Mouse (Mus musculus): ENCODE results near the gene Dnajb12. TPM values are rescaled to one million over a fixed set of nuclear protein-coding genes. Genes with fewer than 3 reads are reported as not detected.

The Dnajb12 gene
- polyA plus RNA-seq, 1 experiment from 2014 or later, result 27.6 TPM

DNA sequence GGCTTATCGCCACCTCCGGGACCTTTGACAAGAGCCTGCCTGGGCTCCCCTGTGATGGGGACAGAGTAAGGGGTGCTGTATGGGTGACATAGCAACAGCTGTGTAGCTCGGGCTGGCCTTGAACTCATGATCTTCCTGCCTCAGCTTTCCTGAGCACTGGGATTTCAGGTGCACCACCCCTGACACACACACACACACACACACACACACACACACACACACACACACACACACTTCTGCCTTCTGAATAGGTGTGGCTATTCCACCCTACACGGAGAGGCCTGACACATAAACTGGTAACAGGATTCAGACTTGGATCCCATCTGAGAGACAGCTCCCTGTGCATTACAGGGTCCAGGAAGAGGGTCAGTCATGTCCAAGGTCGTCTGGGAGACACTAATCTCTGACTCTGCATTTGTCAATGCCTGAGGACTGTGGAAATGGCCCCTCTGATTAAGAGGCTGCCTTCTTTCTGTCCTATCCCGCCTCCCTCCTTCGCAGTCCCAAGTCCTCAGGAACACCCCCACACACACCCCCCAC is 29.5 kb downstream of the Dnajb12 start:
- Histone ChIP-seq H3K9ac (ENCODE audit: low read depth, low read length) (no peak overlapping the region), H3K9me3 (ENCODE audit: control insufficient read depth, low read length) (no peaks in the 10 kb centered on the region), H3K4me2 (ENCODE audit: low read depth, low read length) (no peak overlapping the region), H3K4me3 (ENCODE audit: low read length) (no peak overlapping the region), H3K27me3 (replicated peaks; ENCODE audit: control insufficient read depth, insufficient read depth, low read length) (no peaks in the 10 kb centered on the region), H3K36me3 (ENCODE audit: control insufficient read depth, insufficient read depth, low read length) (no peaks in the 10 kb centered on the region), H3K4me1 (ENCODE audit: control insufficient read depth, insufficient read depth, low read length) (peaks cover 45% of the 10 kb centered on the region), H3K27ac (ENCODE audit: low read length) (peak overlapping the region; percentile 84)
- WGBS, result 48% methylated on average over 7 of the region's 7 CpGs
- 0 out of 2 replicates have a peak, but pooled peaks have one; percentile 0 for ATAC-seq

DNA sequence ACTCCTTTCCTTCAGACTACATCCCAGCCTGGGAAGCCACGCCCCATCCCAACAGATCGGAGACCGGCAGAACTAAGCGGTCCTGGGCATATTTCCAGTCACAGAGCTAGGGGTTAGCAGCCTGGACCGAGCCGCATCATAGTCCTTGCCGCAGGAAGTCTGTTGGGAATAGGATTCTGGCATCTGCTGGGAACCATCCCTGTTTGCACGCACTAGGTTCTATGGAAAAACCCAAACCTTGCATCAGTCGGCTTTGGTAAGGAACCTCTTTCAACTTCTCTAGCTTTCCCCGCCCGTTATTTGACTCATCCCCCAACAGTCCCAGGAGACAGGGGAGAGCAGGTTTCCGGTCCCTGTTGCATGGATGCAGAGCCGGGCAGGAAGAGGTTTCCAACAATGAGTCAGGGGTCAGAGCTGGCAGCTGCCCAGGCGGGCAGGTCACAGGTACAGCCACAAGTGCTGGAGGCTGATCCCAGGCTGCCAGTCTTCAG is 30.0 kb downstream of the Dnajb12 start:
- H3K27ac ChIP-seq (ENCODE audit: low read length), result peak overlapping the region; percentile 84
- H3K4me3 ChIP-seq (ENCODE audit: low read length), result 0 out of 2 replicates have a peak overlapping the region, but pooled peaks have one; percentile 7
- peaks cover 45% of the 10 kb centered on the region for H3K4me1 ChIP-seq (ENCODE audit: control insufficient read depth, insufficient read depth, low read length)
- 18% methylated on average over 14 of the region's 14 CpGs for WGBS
- no peaks in the 10 kb centered on the region for H3K27me3 ChIP-seq (replicated peaks; ENCODE audit: control insufficient read depth, insufficient read depth, low read length)
- ATAC-seq, result peak; percentile 20
- H3K36me3 ChIP-seq (ENCODE audit: control insufficient read depth, insufficient read depth, low read length), result no peaks in the 10 kb centered on the region
- H3K9me3 ChIP-seq (ENCODE audit: control insufficient read depth, low read length), result no peaks in the 10 kb centered on the region
- peak overlapping the region; percentile 30 for H3K4me2 ChIP-seq (ENCODE audit: low read depth, low read length)
- H3K9ac ChIP-seq (ENCODE audit: low read depth, low read length), result peak overlapping the region; percentile 53; the same call in 1 of the 2 replicates

DNA sequence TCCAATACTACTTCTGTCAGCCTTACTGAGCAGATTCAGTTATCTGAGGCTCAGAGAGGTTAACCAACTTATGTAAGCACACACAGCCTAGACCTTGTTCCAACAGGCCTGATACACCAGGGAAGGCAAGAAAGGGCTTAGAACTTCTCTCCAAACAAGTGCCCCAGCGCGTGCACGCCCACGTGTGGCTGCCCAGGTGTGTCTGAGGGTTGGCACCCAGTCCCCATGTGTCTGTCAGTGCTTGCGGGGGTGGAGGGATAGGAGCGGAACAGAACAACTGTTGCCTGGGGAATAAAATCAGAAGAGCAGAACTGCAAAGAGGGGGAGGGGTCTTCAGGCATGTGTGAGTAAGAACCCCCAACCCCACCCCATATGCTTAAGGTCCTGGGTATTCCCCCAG is 31.7 kb downstream of the Dnajb12 start:
- no peak for ATAC-seq
- WGBS, result 31% methylated on average over 6 of the region's 6 CpGs
- no peaks in the 10 kb centered on the region for H3K36me3 ChIP-seq (ENCODE audit: control insufficient read depth, insufficient read depth, low read length)
- H3K27ac ChIP-seq (ENCODE audit: low read length), result peak overlapping the region; percentile 66
- H3K9ac ChIP-seq (ENCODE audit: low read depth, low read length), result peak overlapping the region; percentile 65; the same call in 1 of the 2 replicates
- H3K27me3 ChIP-seq (replicated peaks; ENCODE audit: control insufficient read depth, insufficient read depth, low read length), result no peaks in the 10 kb centered on the region
- H3K4me3 ChIP-seq (ENCODE audit: low read length), result no peak overlapping the region
- peaks cover 49% of the 10 kb centered on the region for H3K4me1 ChIP-seq (ENCODE audit: control insufficient read depth, insufficient read depth, low read length)
- no peaks in the 10 kb centered on the region for H3K9me3 ChIP-seq (ENCODE audit: control insufficient read depth, low read length)
- peak overlapping the region; percentile 45 for H3K4me2 ChIP-seq (ENCODE audit: low read depth, low read length)

DNA sequence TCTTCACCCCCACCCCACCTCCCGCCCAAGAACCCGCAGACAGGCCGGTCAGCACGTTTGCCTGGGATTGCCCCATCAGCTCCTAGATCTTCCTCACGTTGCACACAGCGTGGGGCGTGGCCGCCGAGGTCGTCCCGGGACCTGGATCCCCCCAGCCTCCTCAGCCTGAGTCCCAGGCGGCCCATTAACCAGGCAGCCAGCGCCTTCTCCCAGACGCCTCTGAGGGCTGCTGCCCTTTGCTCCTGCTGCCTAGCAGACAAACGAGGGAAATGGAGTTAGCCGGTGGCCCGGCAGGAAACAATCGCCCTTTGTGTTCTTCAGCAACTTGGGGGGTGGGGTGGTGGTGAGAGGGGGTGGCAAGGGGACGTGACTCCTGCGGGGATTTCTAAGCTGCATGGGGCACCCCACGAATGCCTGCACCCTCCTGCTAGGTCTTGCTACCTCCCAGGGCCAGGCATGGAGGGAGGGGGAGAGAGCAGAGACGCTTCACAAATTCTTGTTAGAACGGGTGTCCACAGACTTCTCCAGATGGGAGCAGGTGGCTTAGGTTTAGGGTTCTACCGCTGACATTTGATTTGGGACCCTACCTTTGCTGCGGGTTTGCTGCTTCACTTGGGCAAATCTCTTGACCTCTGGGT is 32.3 kb downstream of the Dnajb12 start:
- peaks cover 55% of the 10 kb centered on the region for H3K4me1 ChIP-seq (ENCODE audit: control insufficient read depth, insufficient read depth, low read length)
- 0 out of 2 replicates have a peak overlapping the region, but pooled peaks have one; percentile 9 for H3K4me3 ChIP-seq (ENCODE audit: low read length)
- peak overlapping the region; percentile 65 for H3K9ac ChIP-seq (ENCODE audit: low read depth, low read length)
- H3K36me3 ChIP-seq (ENCODE audit: control insufficient read depth, insufficient read depth, low read length), result no peaks in the 10 kb centered on the region
- WGBS, result 7% methylated on average over 25 of the region's 25 CpGs
- ATAC-seq, result peak; percentile 42
- peak overlapping the region; percentile 45 for H3K4me2 ChIP-seq (ENCODE audit: low read depth, low read length)
- peak overlapping the region; percentile 66 for H3K27ac ChIP-seq (ENCODE audit: low read length)
- no peaks in the 10 kb centered on the region for H3K9me3 ChIP-seq (ENCODE audit: control insufficient read depth, low read length)
- H3K27me3 ChIP-seq (replicated peaks; ENCODE audit: control insufficient read depth, insufficient read depth, low read length), result no peaks in the 10 kb centered on the region

DNA sequence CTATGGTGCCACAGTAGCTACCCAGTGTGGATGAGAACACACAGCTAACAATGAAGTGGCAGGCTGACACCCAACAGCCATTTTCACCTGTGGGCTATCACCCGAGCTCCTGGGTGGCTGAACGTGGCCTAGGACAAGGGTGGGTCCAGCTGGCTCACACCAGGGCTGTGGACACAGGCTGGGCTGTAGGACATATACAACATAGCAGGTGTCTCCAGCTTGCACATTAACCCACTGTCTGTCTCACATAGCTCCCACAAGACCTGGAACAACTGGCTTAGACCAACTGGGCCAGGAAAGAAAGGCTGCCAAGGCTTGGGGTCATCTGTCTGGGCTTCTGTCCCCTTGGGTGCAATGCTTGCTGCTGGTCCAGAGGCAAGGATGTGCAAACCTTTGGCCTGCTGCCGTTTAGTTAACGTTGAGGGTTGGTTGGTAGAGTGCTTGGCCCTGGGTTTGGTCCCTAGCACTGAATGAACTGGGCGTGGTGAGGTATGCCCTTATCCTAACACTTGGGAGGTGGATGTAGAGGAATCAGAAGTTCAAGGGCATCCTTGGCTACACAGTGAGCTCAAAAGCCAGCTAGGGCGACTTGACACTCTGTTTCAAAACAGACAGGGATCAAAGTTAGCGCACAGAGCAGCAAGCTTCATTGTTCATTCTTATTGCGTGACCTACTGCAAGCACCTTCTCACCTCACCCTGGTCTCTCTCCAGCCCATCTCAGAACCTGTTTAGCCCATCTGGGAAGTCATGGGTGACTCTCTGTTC is 36.0 kb downstream of the Dnajb12 start:
- Histone ChIP-seq H3K27me3 (replicated peaks; ENCODE audit: control insufficient read depth, insufficient read depth, low read length) (no peaks in the 10 kb centered on the region), H3K9me3 (ENCODE audit: control insufficient read depth, low read length) (no peaks in the 10 kb centered on the region), H3K27ac (ENCODE audit: low read length) (0 out of 2 replicates have a peak overlapping the region, but pooled peaks have one; percentile 61), H3K36me3 (ENCODE audit: control insufficient read depth, insufficient read depth, low read length) (no peaks in the 10 kb centered on the region), H3K4me3 (ENCODE audit: low read length) (no peak overlapping the region), H3K4me2 (ENCODE audit: low read depth, low read length) (no peak overlapping the region), H3K4me1 (ENCODE audit: control insufficient read depth, insufficient read depth, low read length) (peaks cover 40% of the 10 kb centered on the region), H3K9ac (ENCODE audit: low read depth, low read length) (no peak overlapping the region)
- no peak for ATAC-seq
- 85% methylated on average over 8 of the region's 8 CpGs for WGBS

DNA sequence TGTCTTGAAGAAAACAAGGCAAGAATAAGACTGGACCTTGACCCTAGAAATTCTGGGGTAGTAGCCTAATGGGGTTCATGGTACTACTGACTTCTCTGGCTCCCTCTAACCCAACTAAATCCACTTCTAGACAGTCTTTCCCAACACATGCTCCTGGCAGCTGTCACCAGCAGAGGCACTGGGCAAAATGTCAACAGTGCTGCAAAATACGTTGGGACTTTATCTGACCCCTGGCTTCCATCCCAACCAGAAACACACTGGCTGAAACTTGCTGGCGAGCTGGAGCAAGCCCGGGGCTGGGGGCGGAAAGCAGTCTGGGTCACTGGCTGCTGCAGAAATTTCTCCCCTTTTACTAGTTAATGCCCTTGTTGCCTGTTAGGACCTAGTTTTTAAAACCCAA is 36.8 kb downstream of the Dnajb12 start:
- Histone ChIP-seq H3K4me1 (ENCODE audit: control insufficient read depth, insufficient read depth, low read length) (peaks cover 40% of the 10 kb centered on the region), H3K9me3 (ENCODE audit: control insufficient read depth, low read length) (no peaks in the 10 kb centered on the region), H3K27ac (ENCODE audit: low read length) (peak overlapping the region; percentile 61), H3K36me3 (ENCODE audit: control insufficient read depth, insufficient read depth, low read length) (no peaks in the 10 kb centered on the region), H3K27me3 (replicated peaks; ENCODE audit: control insufficient read depth, insufficient read depth, low read length) (no peaks in the 10 kb centered on the region), H3K4me2 (ENCODE audit: low read depth, low read length) (peak overlapping the region; percentile 71), H3K9ac (ENCODE audit: low read depth, low read length) (peak overlapping the region; percentile 58), H3K4me3 (ENCODE audit: low read length) (peak overlapping the region; percentile 37)
- 0 out of 2 replicates have a peak, but pooled peaks have one; percentile 17 for ATAC-seq
- 6% methylated on average over 4 of the region's 4 CpGs for WGBS

DNA sequence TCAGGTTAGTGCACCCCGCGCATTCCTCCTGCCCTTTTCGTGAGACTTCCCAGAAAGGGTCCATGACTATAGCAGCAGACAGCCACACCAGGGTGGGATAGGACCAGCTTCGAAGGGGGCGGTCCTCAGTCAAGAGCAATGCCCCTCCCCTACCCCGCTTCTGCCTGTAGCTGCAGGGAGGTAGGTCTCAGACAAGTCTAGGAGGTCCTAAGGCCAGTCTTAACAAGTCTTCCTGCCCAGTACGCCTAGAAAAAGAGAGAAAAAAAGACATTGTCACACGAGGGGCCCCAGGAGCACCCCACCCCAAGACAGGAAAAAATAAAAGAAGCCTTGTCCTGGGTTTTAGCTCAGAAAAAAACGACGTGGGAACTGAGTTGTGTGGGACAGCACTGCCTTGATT is 37.3 kb downstream of the Dnajb12 start:
- Histone ChIP-seq H3K36me3 (ENCODE audit: control insufficient read depth, insufficient read depth, low read length) (no peaks in the 10 kb centered on the region), H3K27ac (ENCODE audit: low read length) (peak overlapping the region; percentile 61), H3K27me3 (replicated peaks; ENCODE audit: control insufficient read depth, insufficient read depth, low read length) (no peaks in the 10 kb centered on the region), H3K4me3 (ENCODE audit: low read length) (peak overlapping the region; percentile 37), H3K9ac (ENCODE audit: low read depth, low read length) (peak overlapping the region; percentile 58), H3K9me3 (ENCODE audit: control insufficient read depth, low read length) (no peaks in the 10 kb centered on the region), H3K4me1 (ENCODE audit: control insufficient read depth, insufficient read depth, low read length) (peaks cover 40% of the 10 kb centered on the region), H3K4me2 (ENCODE audit: low read depth, low read length) (peak overlapping the region; percentile 71)
- ATAC-seq, result peak; percentile 64
- 2% methylated on average over 10 of the region's 10 CpGs for WGBS

DNA sequence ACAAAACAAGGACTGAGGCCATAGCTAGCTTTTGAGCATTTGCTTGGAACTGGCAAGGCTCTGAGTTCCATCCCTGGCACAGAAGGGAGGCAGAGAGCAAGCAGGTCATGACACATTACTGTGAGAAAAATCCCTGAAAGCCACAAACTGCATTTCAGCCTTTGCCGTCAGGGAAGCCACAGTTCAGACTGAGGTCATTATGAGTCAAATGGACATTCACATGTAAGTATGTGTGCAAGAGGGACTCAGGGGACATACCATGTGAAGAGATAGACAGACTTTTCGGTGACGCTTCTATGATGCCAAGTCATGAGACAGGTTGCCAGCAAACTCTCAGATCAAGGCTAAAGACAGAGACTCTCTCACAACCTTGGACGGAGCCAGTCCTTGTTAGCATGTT is 38.8 kb downstream of the Dnajb12 start:
- H3K4me1 ChIP-seq (ENCODE audit: control insufficient read depth, insufficient read depth, low read length), result peaks cover 39% of the 10 kb centered on the region
- no peak overlapping the region for H3K27ac ChIP-seq (ENCODE audit: low read length)
- H3K9ac ChIP-seq (ENCODE audit: low read depth, low read length), result no peak overlapping the region
- no peaks in the 10 kb centered on the region for H3K36me3 ChIP-seq (ENCODE audit: control insufficient read depth, insufficient read depth, low read length)
- no peaks in the 10 kb centered on the region for H3K27me3 ChIP-seq (replicated peaks; ENCODE audit: control insufficient read depth, insufficient read depth, low read length)
- WGBS, result 97% methylated on average over 4 of the region's 4 CpGs
- no peak overlapping the region for H3K4me3 ChIP-seq (ENCODE audit: low read length)
- no peak overlapping the region for H3K4me2 ChIP-seq (ENCODE audit: low read depth, low read length)
- H3K9me3 ChIP-seq (ENCODE audit: control insufficient read depth, low read length), result no peaks in the 10 kb centered on the region
- no peak for ATAC-seq

DNA sequence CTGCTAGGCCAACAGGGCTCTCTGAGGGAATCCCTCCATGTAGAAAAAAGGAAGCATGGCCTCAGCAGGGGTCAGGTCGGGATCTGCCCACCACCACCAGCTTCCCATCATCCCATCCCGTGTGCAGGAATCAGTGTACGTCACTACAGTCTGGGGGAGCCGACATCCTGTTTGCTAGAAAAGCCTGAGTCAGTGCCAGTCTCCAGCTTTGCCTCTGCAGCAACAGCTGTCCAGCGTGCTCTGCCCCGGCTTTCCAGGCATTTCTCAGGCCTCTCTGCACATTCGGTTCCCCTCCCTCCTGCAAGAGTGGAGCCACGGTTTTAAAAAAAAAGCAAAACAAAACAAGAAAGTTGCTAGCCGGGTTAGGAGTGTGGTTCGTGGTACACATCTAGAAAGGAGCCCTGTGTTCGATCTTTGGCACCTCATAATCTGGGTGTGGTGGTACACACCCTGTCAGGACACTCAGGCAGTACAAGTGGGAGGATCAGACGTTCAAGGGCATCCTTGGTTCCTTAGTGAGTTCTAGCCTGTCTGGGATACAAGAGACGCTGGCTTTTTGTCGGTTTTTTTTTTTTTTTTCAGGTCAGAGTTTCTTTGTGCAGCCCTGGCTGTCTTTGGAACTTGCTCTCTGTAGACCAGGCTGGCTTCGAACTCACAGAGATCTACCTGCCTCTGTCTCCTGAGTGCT is 40.3 kb downstream of the Dnajb12 start:
- no peaks in the 10 kb centered on the region for H3K27me3 ChIP-seq (replicated peaks; ENCODE audit: control insufficient read depth, insufficient read depth, low read length)
- 30% methylated on average over 15 of the region's 15 CpGs for WGBS
- no peak overlapping the region for H3K4me3 ChIP-seq (ENCODE audit: low read length)
- no peaks in the 10 kb centered on the region for H3K9me3 ChIP-seq (ENCODE audit: control insufficient read depth, low read length)
- no peaks in the 10 kb centered on the region for H3K36me3 ChIP-seq (ENCODE audit: control insufficient read depth, insufficient read depth, low read length)
- H3K27ac ChIP-seq (ENCODE audit: low read length), result peak overlapping the region; percentile 73
- no peak overlapping the region for H3K4me2 ChIP-seq (ENCODE audit: low read depth, low read length)
- H3K9ac ChIP-seq (ENCODE audit: low read depth, low read length), result 0 out of 2 replicates have a peak overlapping the region, but pooled peaks have one; percentile 1
- ATAC-seq, result peak; percentile 60
- H3K4me1 ChIP-seq (ENCODE audit: control insufficient read depth, insufficient read depth, low read length), result peaks cover 44% of the 10 kb centered on the region
